Comparison of ENCODE assay signal across 14 mouse cellular contexts in genomic region chr11:95621010-95621409, GRCm38 (mm10). TPM values are rescaled to one million over a fixed set of nuclear protein-coding genes. Genes with fewer than 3 reads are reported as not detected.
DNase-seq lines count a peak whose midpoint lies in the region; ATAC-seq lines count a peak whose summit lies in the region.
"Had no signal": no experiment of that assay in that cellular context is flagged by ENCODE, and none has a peak within 500 bp of the region (broad histone marks: within the 10 kb centered on the region; RNA-seq: fewer than 3 reads in every experiment).

No protein-coding gene starts in this region.

- no peaks in the 10 kb centered on the region for H3K9me3 ChIP-seq in heart, embryonic 11.5 days (replicated peaks; ENCODE audit: control insufficient read depth, low read length)
- H3K9me3 ChIP-seq: forebrain, embryonic 13.5 days; hindbrain, embryonic 12.5 days; liver, embryonic 13.5 days had no signal

- no peaks in the 10 kb centered on the region; the same call in 1 of the 2 replicates for H3K4me1 ChIP-seq in heart, embryonic 11.5 days (ENCODE audit: control insufficient read depth, insufficient read depth, low read length)

- ATAC-seq in heart, embryonic 11.5 days (replicated peaks; ENCODE audit: insufficient number of reproducible peaks, low FRiP score, low TSS enrichment) = no peak
- ATAC-seq: forebrain, embryonic 13.5 days had no signal

- H3K4me3 ChIP-seq in heart, embryonic 11.5 days (ENCODE audit: low read depth, low read length) = no peak overlapping the region
- H3K4me3 ChIP-seq: forebrain, embryonic 13.5 days; hindbrain, embryonic 12.5 days; left cerebral cortex, adult 2 months; liver, embryonic 13.5 days had no signal

- DNase-seq in heart, postnatal 10 days = peak; percentile 25 to 56
- peak; percentile 38 for DNase-seq in lung, postnatal 10 days
- no peak for DNase-seq in lung, postnatal 25 days (ENCODE audit: low spot score)
- DNase-seq in kidney, adult 9 months = peak; percentile 51
- DNase-seq in skeletal muscle tissue, adult 2 months (ENCODE audit: low read depth, low spot score) = peak; percentile 32
- no peak for DNase-seq in urinary bladder, adult 2 months (ENCODE audit: low spot score)
- DNase-seq in cerebellum, postnatal 10 days = no peak
- DNase-seq: cerebellum, adult 2 months; liver, embryonic 13.5 days had no signal

- H3K9ac ChIP-seq in heart, embryonic 11.5 days (ENCODE audit: low read depth, low read length) = no peak overlapping the region
- H3K9ac ChIP-seq: forebrain, embryonic 13.5 days; hindbrain, embryonic 12.5 days; liver, embryonic 13.5 days had no signal

- H3K27ac ChIP-seq in heart, embryonic 11.5 days (ENCODE audit: low read depth, low read length) = no peak overlapping the region
- H3K27ac ChIP-seq: forebrain, embryonic 13.5 days; hindbrain, embryonic 12.5 days; left cerebral cortex, adult 2 months; liver, embryonic 13.5 days had no signal

- no peak overlapping the region for H3K4me2 ChIP-seq in heart, embryonic 11.5 days
- H3K4me2 ChIP-seq: forebrain, embryonic 13.5 days; hindbrain, embryonic 12.5 days; liver, embryonic 13.5 days had no signal

- WGBS in heart, embryonic 11.5 days (ENCODE audit: insufficient replicate concordance) = 42% methylated on average over 4 of the region's 4 CpGs

- no peaks in the 10 kb centered on the region for H3K36me3 ChIP-seq in heart, embryonic 11.5 days (ENCODE audit: control insufficient read depth, insufficient read depth, low read length)
- H3K36me3 ChIP-seq: hindbrain, embryonic 12.5 days; liver, embryonic 13.5 days had no signal

- intact Hi-C loops in heart, postnatal 10 days (cut with DNase I) = no loop called here

- peaks cover 29% of the 10 kb centered on the region for H3K27me3 ChIP-seq in heart, embryonic 11.5 days (ENCODE audit: control insufficient read depth, insufficient read depth, low read length)

RNA-seq across cellular contexts. Expression of gene Ngfr, which starts 33.5 kb away (rescaled TPM):
- total RNA-seq in heart, postnatal 10 days (2021) = 1 to 10 TPM; 2.7 to 4.4 TPM
- polyA plus RNA-seq in heart, embryonic 11.5 days (2014; fragmentation: Nextera tagmentation; extraction: Ambion mirVana) = 3.6 TPM in 2 replicates
- polyA plus RNA-seq in urinary bladder, adult 2 months (2012; rRNA removed) = 4.1 and 4.2 TPM in 2 replicates
- total RNA-seq: megakaryocyte-erythroid progenitor cell, adult 5-6 weeks had no signal

RNA-seq across cellular contexts. Expression of gene Phb, which starts 45.7 kb away (rescaled TPM):
- total RNA-seq in heart, postnatal 10 days (2021) = 100 to 1,000 TPM; 337 to 343 TPM
- 273 and 295 TPM in 2 replicates for polyA plus RNA-seq in heart, embryonic 11.5 days (2014; fragmentation: Nextera tagmentation; extraction: Ambion mirVana)
- polyA plus RNA-seq in urinary bladder, adult 2 months (2012; rRNA removed) = 160 and 185 TPM in 2 replicates

Comparison
In these comparisons a context has a peak if more than half of its experiments do, and no peak if none do; other contexts are left out.
1. DNase-seq: peak in heart, postnatal 10 days (2 of 2), lung, postnatal 10 days (single experiment), kidney, adult 9 months (single experiment) and skeletal muscle tissue, adult 2 months (single experiment); none in lung, postnatal 25 days (single experiment), urinary bladder, adult 2 months (single experiment) and cerebellum, postnatal 10 days (0 of 2).